Mouse (Mus musculus) left cerebral cortex, adult 11 months (tissue): ENCODE data around the gene Epp13.
"Not testable (repeated sequence)": the region's sequence is repeated elsewhere in the genome, so short reads cannot be mapped to it uniquely, and the experiment has no call there.

Experiments
- DNase-seq: peaks from one replicate; pipeline ENCODE4 v3.0.0; 2022; ENCODE audit warnings: low spot score

Epp13 gene

DNA sequence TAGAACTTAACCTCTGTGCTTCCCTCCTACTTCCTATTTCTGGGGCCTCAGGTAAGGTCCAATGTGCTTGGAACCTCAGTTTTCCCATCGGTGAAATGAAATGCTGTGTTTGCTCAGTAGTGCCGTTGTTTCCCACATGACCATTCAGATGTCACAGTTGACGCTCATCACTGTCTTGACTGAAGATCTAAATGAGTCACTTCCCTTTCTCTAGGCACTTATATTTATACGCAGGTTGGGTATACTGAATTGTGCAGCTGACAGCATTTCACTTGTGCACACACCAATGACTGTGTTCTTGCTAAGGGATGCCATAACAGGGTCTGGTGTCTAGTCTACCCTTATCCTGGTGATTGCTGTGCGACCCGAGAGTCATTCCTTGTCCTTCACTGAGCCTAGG, 32.9 kb downstream of the Epp13 start:
- DNase-seq, result no peak

GRCm38 (mm10) chr7:6285842-6286705, 33.6 kb downstream of the Epp13 start, which contains the start of gene Zfp667:
TSS of gene Zfp667 (plus strand) at chr7:6286579.
- DNase-seq, result peak; percentile 96

DNA sequence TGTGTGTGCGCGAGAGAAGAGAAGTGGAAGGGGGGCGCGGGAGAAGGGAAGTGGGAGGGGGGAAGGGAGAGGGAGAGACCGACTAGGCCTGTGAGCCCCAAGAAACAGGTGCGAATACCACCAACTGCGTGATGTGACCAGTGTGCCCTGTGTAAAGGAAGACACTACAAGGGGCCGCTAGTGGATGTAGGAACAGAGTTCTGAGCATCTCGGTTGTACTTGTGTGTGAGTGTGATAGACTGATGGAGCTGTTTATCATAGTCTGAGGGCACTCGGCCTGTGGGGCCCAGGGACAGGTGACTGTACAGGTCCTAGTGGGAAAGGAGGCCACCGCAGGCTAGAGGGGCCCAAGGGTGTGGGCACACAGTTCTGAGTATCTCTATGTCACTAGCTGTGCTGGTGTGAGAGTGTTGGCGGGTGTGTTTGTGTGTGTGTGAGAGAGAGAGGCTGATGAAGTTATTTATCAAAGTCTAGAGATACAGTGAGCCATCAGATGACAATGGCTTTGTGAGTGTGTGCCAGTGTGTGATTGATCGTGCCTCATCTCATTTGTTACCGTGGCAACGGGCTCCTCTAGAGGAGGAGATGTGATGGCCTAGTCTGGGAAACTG, 34.5 kb downstream of the Epp13 start:
- DNase-seq, result no peak

- DNase-seq, result not testable (repeated sequence)
Observed at GRCm38 (mm10) chr7:6291121-6291520, 38.6 kb downstream of the Epp13 start.

GRCm38 (mm10) chr7:6300796-6301195, 48.3 kb downstream of the Epp13 start:
- not testable (repeated sequence) for DNase-seq

- DNase-seq, result peak; percentile 24
Observed at GRCm38 (mm10) chr7:6330458-6331232, 78.1 kb downstream of the Epp13 start.

GRCm38 (mm10) chr7:6331233-6331956, 78.9 kb downstream of the Epp13 start, which contains the start of gene Zfp583:
TSS of gene Zfp583 (minus strand) at chr7:6331285.
- peak; percentile 72 for DNase-seq
